Mouse (Mus musculus) ES-E14 (cell line): ENCODE results near the gene Ascl2. TPM values are rescaled to one million over a fixed set of nuclear protein-coding genes. Genes with fewer than 3 reads are reported as not detected.

Experiments used
- DNase-seq: peaks from one replicate; pipeline ENCODE4 v3.0.0-alpha.2; 2013; ENCODE audit warnings: low read depth, low spot score
- H3K27ac ChIP-seq: 2 replicates; pipeline ENCODE4 v1.5.1; 2012; ENCODE audit warnings: low read depth, mild to moderate bottlenecking, low read length, moderate library complexity, mixed read lengths; ENCODE audit not compliant: poor library complexity, insufficient read depth, severe bottlenecking
- H3K36me3 ChIP-seq: 2 replicates; pipeline ENCODE4 v1.6.1; 2012; ENCODE audit warnings: mild to moderate bottlenecking, low read length, moderate library complexity, mixed read lengths; ENCODE audit not compliant: control insufficient read depth, poor library complexity, insufficient read depth, severe bottlenecking
- H3K4me1 ChIP-seq, 2 experiments: fragments of 150-350 bp in 1 of 2; sonication (generic) in 1 of 2; 2 replicates each; pipeline ENCODE4 v1.6.1; 2012; ENCODE audit warnings: low read length in 2 of 2, mild to moderate bottlenecking in 1 of 2, mixed read lengths in 1 of 2; ENCODE audit not compliant: control insufficient read depth in 2 of 2, insufficient read depth in 2 of 2, poor library complexity in 1 of 2
- H3K4me3 ChIP-seq, 2 experiments: fragments of 150-350 bp in 1 of 2; sonication (generic) in 1 of 2; 2 replicates each; pipeline ENCODE4 v1.5.1; 2012; ENCODE audit warnings: low read length in 2 of 2, low read depth in 1 of 2, mild to moderate bottlenecking in 1 of 2, mixed read lengths in 1 of 2; ENCODE audit not compliant: insufficient read depth in 1 of 2, poor library complexity in 1 of 2, severe bottlenecking in 1 of 2
- H3K9ac ChIP-seq: 2 replicates; pipeline ENCODE4 v1.6.1; 2012; ENCODE audit warnings: low read depth, mild to moderate bottlenecking, low read length, mixed read lengths; ENCODE audit not compliant: poor library complexity, insufficient read depth, severe bottlenecking
- H3K9me3 ChIP-seq: fragments of 150-350 bp; sonication (generic); 2 replicates; pipeline ENCODE4 v1.6.1; 2012; ENCODE audit warnings: low read depth, mild to moderate bottlenecking, low read length; ENCODE audit not compliant: control insufficient read depth, insufficient read depth
- CHD2 ChIP-seq: IDR thresholded peaks from 2 replicates; pipeline ENCODE4 v1.6.1; 2014; ENCODE audit warnings: mild to moderate bottlenecking, low read depth, low read length, inconsistent platforms
- HCFC1 ChIP-seq: IDR thresholded peaks from 2 replicates; pipeline ENCODE4 v1.6.1; 2012; ENCODE audit warnings: low read length, inconsistent platforms, borderline replicate concordance; ENCODE audit not compliant: insufficient read depth
- MAFK ChIP-seq: IDR thresholded peaks from 2 replicates; pipeline ENCODE4 v1.6.1; 2014; ENCODE audit warnings: mild to moderate bottlenecking, low read depth, low read length, inconsistent platforms; ENCODE audit not compliant: insufficient read depth
- ZC3H11A ChIP-seq: IDR thresholded peaks from 2 replicates; pipeline ENCODE4 v1.6.1; 2012; ENCODE audit warnings: low read depth, mild to moderate bottlenecking, inconsistent platforms, low read length, borderline replicate concordance
- ZNF384 ChIP-seq: IDR thresholded peaks from 2 replicates; pipeline ENCODE4 v1.6.1; 2012; ENCODE audit warnings: low read depth, low read length, inconsistent platforms
- in situ Hi-C, 2 experiments: fragments of 600-800 bp; cut with MboI; formaldehyde crosslinking; loops; one replicate each; pipeline ENCODE4 v1.15.1; 2025; ENCODE audit warnings: low sequenced_read_pairs in 2 of 2, inconsistent platforms in 1 of 2; ENCODE audit not compliant: unreplicated experiment in 2 of 2
- total RNA-seq: library from RNA; depleted of rRNA; stranded (reverse); fragments of 300-350 nt; gene quantifications from 2 replicates; pipeline ENCODE4 v1.2.3, GENCODE M21; 2012

Ascl2 gene
- total RNA-seq, 1 experiment, result 7.5 TPM

DNA sequence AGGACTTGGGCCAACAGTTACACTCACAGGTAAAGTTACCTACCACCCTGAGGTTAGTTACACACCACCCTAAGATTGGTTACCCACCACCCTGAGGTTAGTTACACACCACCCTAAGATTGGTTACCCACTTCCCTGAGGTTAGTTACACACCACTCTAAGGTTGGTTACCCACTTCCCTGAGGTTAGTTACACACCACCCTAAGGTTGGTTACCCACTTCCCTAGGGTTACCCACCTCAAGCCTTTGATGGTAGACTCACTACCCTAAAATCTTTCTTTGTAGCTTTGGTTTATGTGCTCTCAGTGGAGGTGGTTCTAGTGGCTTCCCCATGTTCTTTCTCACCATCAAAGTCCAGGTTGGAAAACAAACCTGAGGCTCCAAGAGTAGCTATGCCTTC, 25.9 kb upstream of the Ascl2 start:
- Histone ChIP-seq H3K27ac (no peak overlapping the region), H3K9me3 (no peaks in the 10 kb centered on the region), H3K4me3 (no peak overlapping the region), H3K4me1 (peaks cover 0 to 8% of the 10 kb centered on the region in 2 experiments; a peak in 1 of 4 replicates), H3K36me3 (peaks cover 5% of the 10 kb centered on the region; the same call in 1 of the 2 replicates), H3K9ac (no peak overlapping the region)
- in situ Hi-C loops, result no loop called here
- no peak for DNase-seq
- TF ChIP-seq CHD2 (no peak), ZC3H11A (no peak), HCFC1 (no peak), ZNF384 (no peak), MAFK (no peak)

DNA sequence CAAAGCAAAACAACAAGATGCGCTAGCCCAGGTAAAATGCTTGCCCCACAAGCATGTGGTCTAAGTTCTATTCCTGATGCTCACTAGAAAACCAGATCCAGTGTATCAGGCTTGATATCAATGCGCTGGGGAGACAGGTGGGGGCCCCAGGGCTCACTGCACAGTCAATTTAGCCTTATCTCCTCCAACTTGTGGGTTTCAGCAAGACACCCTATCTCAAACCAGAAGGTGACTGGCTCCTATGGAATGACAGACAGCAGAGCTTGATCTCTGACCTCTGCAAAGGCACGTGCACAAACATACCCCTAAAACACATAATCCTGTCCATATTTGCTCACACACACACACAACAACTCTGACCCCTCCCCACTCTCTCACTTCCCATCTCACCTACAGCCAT, 18.7 kb upstream of the Ascl2 start:
- H3K4me3 ChIP-seq, result no peak overlapping the region
- DNase-seq, result no peak
- in situ Hi-C loops, result no loop called here
- peaks cover 3% of the 10 kb centered on the region; the same call in 1 of the 2 replicates for H3K36me3 ChIP-seq
- H3K4me1 ChIP-seq, result peaks cover 0 to 5% of the 10 kb centered on the region in 2 experiments; a peak in 2 of 4 replicates
- no peak for TF ChIP-seq HCFC1
- TF ChIP-seq ZC3H11A, result no peak
- TF ChIP-seq ZNF384, result no peak
- TF ChIP-seq MAFK, result no peak
- TF ChIP-seq CHD2, result no peak
- no peak overlapping the region for H3K27ac ChIP-seq
- H3K9ac ChIP-seq, result no peak overlapping the region
- H3K9me3 ChIP-seq, result no peaks in the 10 kb centered on the region

DNA sequence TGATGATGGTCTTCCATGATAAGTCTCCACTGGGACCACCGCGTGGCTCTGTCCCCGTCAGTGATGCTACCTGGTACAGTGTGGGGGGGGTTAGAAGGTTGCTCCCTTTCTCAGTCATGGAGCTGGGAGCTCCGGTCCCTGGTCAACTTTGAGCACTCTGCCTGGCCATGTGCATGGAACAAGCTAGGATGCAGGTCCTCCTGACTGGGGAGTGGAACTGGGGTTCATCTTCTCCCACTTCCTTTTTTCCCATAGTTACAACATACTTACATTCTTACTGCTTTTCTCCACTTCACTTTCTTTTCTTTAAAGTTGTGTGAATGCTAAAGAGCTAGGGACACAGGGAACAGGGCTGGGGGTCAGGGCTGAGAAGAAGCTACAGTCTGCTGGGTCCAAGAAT, 16.1 kb upstream of the Ascl2 start:
- Histone ChIP-seq H3K4me3 (no peak overlapping the region), H3K9ac (no peak overlapping the region), H3K9me3 (no peaks in the 10 kb centered on the region), H3K36me3 (no peaks in the 10 kb centered on the region), H3K27ac (no peak overlapping the region), H3K4me1 (peaks cover 0 to 2% of the 10 kb centered on the region in 2 experiments; a peak in 2 of 4 replicates)
- TF ChIP-seq ZNF384, result no peak
- TF ChIP-seq HCFC1, result no peak
- no peak for TF ChIP-seq MAFK
- no peak for TF ChIP-seq ZC3H11A
- TF ChIP-seq CHD2, result no peak
- no peak for DNase-seq
- in situ Hi-C loops, result no loop called here

DNA sequence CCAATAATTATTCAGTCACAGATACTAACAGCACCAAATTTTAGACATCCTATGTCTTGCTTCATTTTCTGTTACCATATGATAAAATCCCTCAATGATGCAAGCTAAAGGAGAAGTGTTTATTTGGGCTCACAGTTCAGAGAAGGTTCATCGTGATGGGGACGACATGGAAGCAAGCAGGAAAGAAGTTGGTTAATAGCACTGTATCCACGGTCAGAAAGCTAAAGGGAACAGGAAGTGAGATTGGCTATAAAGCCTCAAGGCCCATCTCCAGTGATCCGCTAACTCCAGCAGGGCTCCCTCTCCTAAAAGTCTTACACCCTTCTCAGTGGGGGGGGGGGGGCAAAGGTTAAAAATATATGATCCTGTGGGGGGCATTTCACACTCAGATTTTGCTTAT, 12.8 kb upstream of the Ascl2 start:
- no peak overlapping the region for H3K27ac ChIP-seq

More for the DNA sequence above, 12.8 kb upstream of the Ascl2 start:
- no peaks in the 10 kb centered on the region for H3K9me3 ChIP-seq
- no peaks in the 10 kb centered on the region for H3K36me3 ChIP-seq
- no peaks in the 10 kb centered on the region for H3K4me1 ChIP-seq
- no peak overlapping the region for H3K4me3 ChIP-seq
- in situ Hi-C loops, result no loop called here
- TF ChIP-seq CHD2, result no peak
- TF ChIP-seq HCFC1, result no peak
- no peak for TF ChIP-seq ZNF384
- no peak for TF ChIP-seq ZC3H11A
- no peak for TF ChIP-seq MAFK
- H3K9ac ChIP-seq, result no peak overlapping the region
- no peak for DNase-seq
